Mouse (Mus musculus) left cerebral cortex, adult 2 months (tissue): ENCODE results near the gene Noxo1. TPM values are rescaled to one million over a fixed set of nuclear protein-coding genes. Genes with fewer than 3 reads are reported as not detected.
A peak's percentile ranks its signal among the peaks of the same experiment; 100 is the strongest.

Experiments used
- DNase-seq, 2 experiments: peaks; one replicate each; pipeline ENCODE4 v3.0.0; 2021 to 2022; ENCODE audit warnings: low spot score in 2 of 2, mixed read lengths in 1 of 2; ENCODE audit errors: extremely low spot score in 1 of 2
- H3K27ac ChIP-seq: fragments of 200-600 bp; 2 replicates; pipeline ENCODE4 v1.8.1; 2022
- H3K4me3 ChIP-seq: fragments of 200-600 bp; 2 replicates; pipeline ENCODE4 v1.8.1; 2022
- CTCF ChIP-seq: fragments of 200-600 bp; IDR thresholded peaks from 2 replicates; pipeline ENCODE4 v1.8.1; 2022; ENCODE audit warnings: antibody characterized with exemption, mild to moderate bottlenecking, moderate library complexity
- intact Hi-C: fragments of 180-260 bp; cut with DNase I; formaldehyde crosslinking; loops from one replicate; pipeline ENCODE4 v1.15.1; 2025
- long read RNA-seq, 2 experiments: library from polyadenylated mRNA; stranded (forward); transcript quantifications; one replicate each; pipeline ENCODE4 v2.0.0; 2021; ENCODE audit warnings: borderline mapping rate in 2 of 2
- total RNA-seq, 2 experiments: library from RNA; stranded (reverse); gene quantifications; 2 replicates each; pipeline ENCODE4 v1.2.3; 2021

Gene Noxo1
- 1 to 10 TPM; 3.2 to 3.9 TPM for total RNA-seq
- long read RNA-seq, experiment 1, partial matches to known transcripts: 2 of 3 reads
- long read RNA-seq, experiment 1, other reads (novel, unspliced or antisense): 1 of 3 reads
- long read RNA-seq, experiment 2, partial matches to known transcripts: 1 of 5 reads
- long read RNA-seq, experiment 2, other reads (novel, unspliced or antisense): 4 of 5 reads

GRCm38 (mm10) chr17:24696011-24696697, at the start of gene Noxo1, which contains the start of gene Gfer:
Gene Noxo1 (plus strand): TSS chr17:24696234.
Gene Gfer (minus strand): TSS chr17:24696156.
- intact Hi-C loops: no loop called here
- peak; percentile 38 for TF ChIP-seq CTCF
- peak within 1 kb of the TSS; percentile 93 for H3K27ac ChIP-seq
- H3K4me3 ChIP-seq: peak within 1 kb of the TSS; percentile 55
- peak; percentile 83 to 87 for DNase-seq

- no peak for TF ChIP-seq CTCF
- DNase-seq: no peak
- intact Hi-C loops: no loop called here
- Histone ChIP-seq H3K4me3 (no peak overlapping the region), H3K27ac (peak overlapping the region; percentile 62; the same call in 1 of the 2 replicates)
Measured at GRCm38 (mm10) chr17:24646381-24646780, 49.7 kb upstream of the Noxo1 start.

DNA sequence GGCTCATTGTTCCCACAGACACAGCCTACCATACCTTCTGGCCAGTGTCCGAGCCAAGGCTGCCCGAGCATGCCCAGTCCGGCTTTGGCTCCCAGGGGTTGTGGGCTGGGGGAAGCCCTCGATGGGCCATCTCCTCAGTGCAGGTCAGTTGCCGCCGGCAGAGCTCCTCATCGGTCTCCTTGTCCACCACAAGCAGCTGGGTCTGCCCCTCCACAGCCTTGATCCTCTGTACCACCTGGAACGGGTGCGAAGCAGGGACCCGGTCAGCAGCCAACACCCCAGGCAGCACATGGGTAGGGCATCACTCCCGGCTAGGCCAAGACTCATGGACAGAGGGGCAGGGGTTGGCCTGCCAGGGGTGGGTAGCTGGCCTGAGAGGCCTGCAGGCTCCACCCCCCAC, 48.5 kb upstream of the Noxo1 start:
- intact Hi-C loops: no loop called here
- Histone ChIP-seq H3K27ac (peak overlapping the region; percentile 62), H3K4me3 (peak overlapping the region; percentile 30)
- no peak for TF ChIP-seq CTCF
- DNase-seq: no peak

DNA sequence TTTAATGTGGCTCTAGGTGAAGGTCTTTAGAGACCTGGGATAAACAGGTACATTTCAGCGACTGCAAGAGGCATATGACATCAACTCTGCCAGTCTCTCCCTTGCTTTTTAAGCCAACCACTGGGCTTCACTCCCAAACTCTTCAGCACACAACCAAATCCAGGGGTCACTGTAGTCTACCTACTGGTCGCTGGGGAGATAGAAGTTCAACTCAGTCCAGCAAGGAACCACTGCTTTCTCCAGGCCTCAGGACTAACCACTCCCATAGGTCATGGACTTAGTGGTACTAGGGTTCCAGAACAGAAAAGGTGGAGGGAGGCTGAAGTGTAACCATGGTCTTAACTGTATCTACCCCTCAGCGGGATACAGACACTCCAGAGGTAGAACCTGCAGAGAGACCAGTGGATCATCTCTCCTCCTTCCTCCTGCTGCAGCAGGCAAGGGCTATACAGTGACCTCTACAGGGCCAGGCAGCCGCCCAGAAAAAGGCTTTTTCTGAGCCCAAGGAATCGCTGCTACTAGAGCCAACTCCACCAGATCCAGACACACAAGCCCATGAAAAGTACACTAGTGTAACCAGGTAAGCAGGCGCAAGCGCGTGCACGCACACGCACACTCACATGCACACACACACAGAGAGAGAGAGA, 47.2 kb upstream of the Noxo1 start:
- peak overlapping the region; percentile 94 for H3K4me3 ChIP-seq
- DNase-seq: no peak
- intact Hi-C loops: no loop called here
- peak overlapping the region; percentile 67; the same call in 1 of the 2 replicates for H3K27ac ChIP-seq
- no peak for TF ChIP-seq CTCF

DNA sequence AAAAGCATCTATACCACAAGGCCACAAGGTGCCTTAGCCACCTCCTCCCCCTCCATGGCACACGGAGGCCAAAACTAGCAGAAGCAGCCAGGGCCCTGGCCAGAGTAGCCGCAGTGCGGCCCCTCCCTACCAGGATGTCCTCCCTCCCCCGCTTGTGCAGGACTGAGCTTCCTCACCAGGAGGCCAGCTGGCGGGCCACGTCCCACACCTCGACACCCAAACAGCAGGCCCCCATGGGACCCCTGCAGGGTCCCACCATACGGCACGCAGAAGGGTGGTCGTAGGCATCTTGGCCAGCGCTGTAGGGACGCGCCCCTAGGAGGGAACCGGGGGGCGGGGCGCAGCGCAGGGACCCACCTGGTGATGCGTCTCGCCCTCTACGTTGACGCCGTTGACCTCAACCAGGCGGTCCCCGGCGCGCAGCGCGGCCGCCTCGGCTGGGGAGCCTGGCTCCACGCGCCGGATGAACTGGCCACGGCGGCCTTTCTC, 46.4 kb upstream of the Noxo1 start:
- peak in 1 of 2 experiments; percentile 46 for DNase-seq
- Histone ChIP-seq H3K4me3 (peak overlapping the region; percentile 94), H3K27ac (peak overlapping the region; percentile 95)
- no peak; the same call in 1 of the 2 replicates for TF ChIP-seq CTCF
- intact Hi-C loops: no loop called here

DNA sequence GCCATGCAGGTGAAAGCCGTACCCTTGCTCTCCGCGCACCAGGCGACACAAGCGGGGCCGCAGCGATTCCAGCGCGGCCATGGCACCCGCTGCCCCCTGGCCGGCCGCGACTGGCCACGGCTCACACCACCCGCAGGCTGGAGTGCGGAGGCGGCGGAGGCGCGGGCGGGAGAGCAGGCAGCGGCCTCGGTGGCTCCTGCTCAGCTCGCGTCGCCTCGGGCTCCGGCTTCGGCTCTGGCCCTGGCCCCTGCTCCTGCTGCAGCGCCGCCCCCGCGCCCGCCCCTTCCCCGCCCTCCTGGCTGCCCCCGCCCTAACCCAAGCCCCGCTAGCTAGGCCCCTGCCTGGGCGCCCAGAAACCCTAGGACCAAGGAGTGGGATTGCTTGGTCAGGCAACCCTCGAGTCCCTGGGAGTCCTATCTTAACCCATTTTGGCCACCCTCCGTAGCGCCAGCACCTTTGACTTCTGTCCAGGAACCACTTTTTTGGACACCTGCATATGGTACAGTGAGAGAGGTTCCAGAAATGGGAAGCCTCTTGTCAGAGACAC, 45.9 kb upstream of the Noxo1 start, which contains the start of gene Slc9a3r2:
Gene Slc9a3r2 (minus strand): TSS at position 258 of the 547 bp plus-strand sequence.
- intact Hi-C loops: no loop called here
- peak; percentile 40 to 52 for DNase-seq
- Histone ChIP-seq H3K27ac (peak within 1 kb of the TSS; percentile 95), H3K4me3 (peak within 1 kb of the TSS; percentile 94)
- no peak for TF ChIP-seq CTCF

DNA sequence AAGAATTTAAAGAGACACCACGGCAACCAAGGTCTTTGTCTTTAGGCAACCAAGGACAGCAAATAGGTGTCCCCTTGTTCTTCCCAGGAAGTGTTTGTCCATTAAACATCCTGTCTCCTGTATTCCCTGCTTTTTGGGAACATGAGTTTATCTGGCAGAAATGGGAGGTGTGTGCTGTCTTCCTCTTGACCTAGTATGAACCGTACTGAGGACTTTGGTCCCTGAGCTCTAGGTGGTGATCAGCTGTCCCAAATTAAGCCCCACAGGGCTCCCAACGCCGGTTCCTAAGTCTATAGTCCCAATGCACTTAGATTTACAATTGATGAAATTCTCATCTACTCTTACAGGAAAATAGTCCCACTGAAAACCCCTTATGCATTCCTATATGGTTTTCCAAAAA, 45.3 kb upstream of the Noxo1 start:
- TF ChIP-seq CTCF: no peak
- DNase-seq: no peak
- intact Hi-C loops: no loop called here
- Histone ChIP-seq H3K4me3 (peak overlapping the region; percentile 94), H3K27ac (peak overlapping the region; percentile 95)

DNA sequence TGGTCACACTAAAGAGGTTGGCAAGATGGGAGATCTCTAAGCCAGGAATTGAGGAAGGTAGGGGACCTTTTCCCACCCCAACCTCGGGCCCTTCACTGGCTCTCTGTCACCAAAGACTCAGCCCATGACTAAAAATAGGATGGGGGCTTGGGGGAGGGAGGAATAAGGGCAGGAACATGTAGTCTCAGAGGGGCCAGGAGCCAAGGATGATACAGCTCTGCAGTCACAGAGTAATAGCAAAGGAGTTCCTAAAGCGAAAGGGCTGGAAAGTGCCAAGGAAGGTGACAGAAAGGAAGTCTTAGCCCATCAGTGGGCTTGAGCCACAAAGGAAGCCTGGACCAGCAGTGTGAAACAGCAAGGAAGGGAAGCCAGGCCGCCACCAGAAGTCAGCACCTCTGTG, 44.2 kb upstream of the Noxo1 start:
- no peak for DNase-seq
- no peak for TF ChIP-seq CTCF
- H3K27ac ChIP-seq: no peak overlapping the region
- no peak overlapping the region for H3K4me3 ChIP-seq
- intact Hi-C loops: no loop called here

DNA sequence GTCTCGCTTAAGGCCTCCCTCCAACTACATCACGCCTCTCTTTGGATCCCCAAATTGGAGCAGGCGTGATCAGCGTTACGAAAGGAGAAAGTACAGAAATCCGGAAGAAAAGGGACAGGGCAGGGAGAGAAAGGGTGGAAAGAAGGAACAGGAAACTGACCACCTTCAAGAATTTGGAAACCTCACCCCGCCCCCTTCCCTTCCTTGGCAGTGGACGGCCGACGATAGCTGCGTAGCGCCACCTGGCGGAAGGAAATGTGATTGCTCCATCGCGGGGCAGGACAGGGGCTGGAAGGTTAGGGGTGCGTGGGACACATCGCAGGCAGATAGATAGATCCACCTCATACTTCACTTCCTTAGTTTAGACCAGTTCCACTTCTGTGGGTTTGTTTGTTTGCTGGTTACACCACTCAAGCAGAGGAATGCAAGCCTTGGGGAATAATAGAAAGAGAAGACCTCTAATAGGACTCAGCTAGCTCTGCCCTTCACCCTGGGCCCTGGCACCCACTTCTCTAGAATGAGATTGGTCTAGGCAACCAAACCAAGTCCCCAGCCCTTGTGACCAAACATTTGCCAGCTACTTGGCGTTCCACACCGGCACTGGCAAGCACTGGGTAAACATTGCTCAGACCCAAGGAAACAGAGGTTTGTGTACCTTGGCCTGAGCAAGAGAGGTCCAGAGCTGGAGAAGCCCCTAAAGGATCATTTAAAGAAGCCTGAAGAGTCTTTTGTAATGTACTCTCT, 41.9 kb upstream of the Noxo1 start:
- 0 out of 2 replicates have a peak overlapping the region, but pooled peaks have one; percentile 16 for H3K4me3 ChIP-seq
- no peak overlapping the region for H3K27ac ChIP-seq
- intact Hi-C loops: loop anchor here (2.0 kb wide), 1 partner anchor 125 kb away; no protein-coding TSS in a partner anchor
- peak; percentile 47 to 70 for DNase-seq
- TF ChIP-seq CTCF: peak; percentile 86

DNA sequence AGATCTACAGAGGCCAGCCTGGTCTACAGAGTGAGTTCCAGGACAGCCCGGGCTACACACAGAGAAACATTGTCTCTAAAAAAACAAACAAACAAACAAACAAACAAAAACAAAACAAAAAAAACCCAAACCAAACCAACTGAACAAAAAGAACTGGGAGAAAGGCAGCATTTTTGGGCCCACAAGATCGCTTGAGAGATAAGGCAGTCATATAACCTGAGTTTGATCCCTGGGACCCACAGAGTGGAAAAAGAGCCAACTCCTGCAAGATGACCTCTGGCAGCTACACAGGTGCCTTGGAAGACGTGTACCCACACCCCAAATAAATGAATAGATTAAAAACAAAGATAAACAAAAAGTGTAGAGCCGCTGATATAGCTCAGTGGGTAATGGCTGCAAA, 41.1 kb upstream of the Noxo1 start:
- intact Hi-C loops: loop anchor here (2.0 kb wide), 1 partner anchor 126 kb away; no protein-coding TSS in a partner anchor
- H3K27ac ChIP-seq: no peak overlapping the region
- no peak overlapping the region for H3K4me3 ChIP-seq
- no peak for DNase-seq
- no peak for TF ChIP-seq CTCF
